Mouse (Mus musculus) forelimb bud, embryonic 11.5 days (tissue): ENCODE results near the gene Vti1a.

Experiments
- DNase-seq: peaks from one replicate; pipeline ENCODE4 v3.0.0-alpha.2; 2012; ENCODE audit warnings: low read depth, low spot score

The Vti1a gene

GRCm38 (mm10) chr19:55313649-55314048 lies 2.4 kb upstream of the Vti1a start:
- DNase-seq, result no peak

- DNase-seq, result no peak
Observed at GRCm38 (mm10) chr19:55315452-55316108, 515 bp upstream of the Vti1a start, which contains the start of gene Zdhhc6. Gene Zdhhc6, minus strand, starts transcription at chr19:55316032.

GRCm38 (mm10) chr19:55316901-55317300 lies 806 bp downstream of the Vti1a start:
- no peak for DNase-seq

GRCm38 (mm10) chr19:55319036-55319435 lies 2.9 kb downstream of the Vti1a start:
- DNase-seq, result no peak

- no peak for DNase-seq
Observed at GRCm38 (mm10) chr19:55319521-55319920, 3.4 kb downstream of the Vti1a start.

GRCm38 (mm10) chr19:55322604-55323003 lies 6.5 kb downstream of the Vti1a start:
- DNase-seq, result no peak

- no peak for DNase-seq
Observed at GRCm38 (mm10) chr19:55327510-55327909, 11.4 kb downstream of the Vti1a start.

- DNase-seq, result no peak
Observed at GRCm38 (mm10) chr19:55331776-55332175, 15.7 kb downstream of the Vti1a start.

GRCm38 (mm10) chr19:55332641-55333268 lies 16.7 kb downstream of the Vti1a start:
- DNase-seq, result peak; percentile 89

- peak; percentile 23 for DNase-seq
Observed at GRCm38 (mm10) chr19:55335881-55336280, 19.8 kb downstream of the Vti1a start.

- no peak for DNase-seq
Observed at GRCm38 (mm10) chr19:55336441-55336840, 20.3 kb downstream of the Vti1a start.

GRCm38 (mm10) chr19:55337066-55337465 lies 21.0 kb downstream of the Vti1a start:
- no peak for DNase-seq

GRCm38 (mm10) chr19:55337664-55338063 lies 21.6 kb downstream of the Vti1a start:
- no peak for DNase-seq

- no peak for DNase-seq
Observed at GRCm38 (mm10) chr19:55340521-55340920, 24.4 kb downstream of the Vti1a start.

GRCm38 (mm10) chr19:55341377-55341776 lies 25.3 kb downstream of the Vti1a start:
- no peak for DNase-seq

- no peak for DNase-seq
Observed at GRCm38 (mm10) chr19:55342423-55342822, 26.3 kb downstream of the Vti1a start.

- no peak for DNase-seq
Observed at GRCm38 (mm10) chr19:55343274-55343673, 27.2 kb downstream of the Vti1a start.

GRCm38 (mm10) chr19:55348187-55348586 lies 32.1 kb downstream of the Vti1a start:
- no peak for DNase-seq

GRCm38 (mm10) chr19:55350673-55351378 lies 34.7 kb downstream of the Vti1a start:
- no peak for DNase-seq

GRCm38 (mm10) chr19:55362606-55363005 lies 46.5 kb downstream of the Vti1a start:
- no peak for DNase-seq

GRCm38 (mm10) chr19:55369691-55370090 lies 53.6 kb downstream of the Vti1a start:
- DNase-seq, result no peak

- peak; percentile 9 for DNase-seq
Observed at GRCm38 (mm10) chr19:55376331-55376730, 60.2 kb downstream of the Vti1a start.

GRCm38 (mm10) chr19:55377465-55377864 lies 61.4 kb downstream of the Vti1a start:
- DNase-seq, result no peak
